Mouse (Mus musculus) kidney, adult 8-10 months (tissue): ENCODE data around the gene Lcn11.

Source experiments
- DNase-seq, 2 experiments: peaks; one replicate each; pipeline ENCODE4 v3.0.0; 2022

Lcn11 gene

DNA sequence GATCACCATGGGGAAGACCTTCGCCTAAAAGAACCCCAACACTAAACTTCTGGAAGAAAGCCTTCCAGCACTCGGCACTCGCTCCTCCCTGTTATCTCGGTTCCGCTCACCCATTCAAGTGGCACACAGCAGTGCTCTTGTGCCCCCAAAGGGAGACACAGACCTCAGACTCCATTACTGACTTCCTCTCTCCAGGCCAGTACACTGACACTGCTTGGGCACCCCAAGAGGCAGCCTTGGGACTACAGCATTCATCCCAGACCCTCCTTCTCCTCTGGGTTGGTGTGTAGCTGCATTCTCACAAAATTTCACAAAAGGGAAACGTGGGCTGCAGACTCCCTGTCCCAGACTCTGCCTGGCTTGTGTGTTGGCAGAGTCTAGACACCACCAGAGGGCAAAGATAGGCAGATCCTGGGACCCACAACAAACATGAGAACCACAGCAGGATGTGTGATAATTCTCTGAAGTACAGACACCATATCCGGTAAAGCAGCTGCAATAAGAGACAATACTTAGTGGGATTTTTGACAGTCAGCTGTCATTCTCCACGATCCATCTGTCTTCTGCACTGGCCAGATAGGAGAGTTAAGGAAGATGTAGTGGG is 51.6 kb downstream of the Lcn11 start:
- no peak for DNase-seq
